In the genomic region with DNA sequence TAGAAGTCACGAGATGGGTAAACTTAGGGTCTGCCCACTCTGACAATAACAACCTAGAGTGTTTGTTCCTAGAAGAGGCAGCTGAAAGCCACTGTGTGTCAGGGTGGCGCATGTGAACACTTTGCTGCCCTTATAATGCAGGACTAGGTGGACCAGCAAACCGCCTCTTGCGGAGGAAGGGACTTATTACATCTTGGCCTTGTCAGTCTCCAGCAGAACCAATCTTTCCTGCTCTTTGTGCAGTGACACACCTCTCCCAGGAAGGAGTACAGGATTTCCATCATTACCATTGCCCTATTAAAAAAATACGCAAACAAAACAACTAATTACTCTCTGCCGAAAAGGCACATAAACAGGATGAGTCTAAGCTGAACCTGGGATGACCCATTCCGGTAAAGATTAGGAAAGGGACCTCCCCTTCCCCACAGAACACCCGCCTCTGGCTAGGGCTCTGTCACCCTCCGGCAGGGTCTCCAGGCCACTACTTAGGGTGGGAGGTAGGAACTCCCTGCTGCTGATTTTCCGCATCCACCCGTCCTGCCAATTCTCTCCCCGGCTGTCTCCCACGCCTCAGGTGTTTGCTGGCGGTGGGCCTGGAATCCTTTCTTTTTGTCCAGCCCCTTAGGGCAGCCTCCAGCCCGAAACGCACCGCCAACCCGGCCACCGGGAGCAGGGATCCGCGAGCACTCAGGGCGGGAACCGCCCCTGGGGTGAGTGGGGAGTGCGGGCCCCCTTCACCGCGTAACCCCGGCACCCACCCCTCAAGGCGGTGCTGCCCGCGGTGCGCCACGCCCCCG, we compare ENCODE assay signal across 8 mouse cellular contexts. TPM values are rescaled to one million over a fixed set of nuclear protein-coding genes. Genes with fewer than 3 reads are reported as not detected.
A peak's percentile ranks its signal among the peaks of the same experiment; 100 is the strongest.
DNase-seq lines count a peak whose midpoint lies in the region; ATAC-seq and TF ChIP-seq lines count a peak whose summit lies in the region.

No protein-coding gene starts in this region.

- no peak for TF ChIP-seq CTCF in CH12.LX (conservative IDR thresholded peaks at IDR 0.05 in 1 of 2, IDR thresholded peaks at IDR 0.05 in 1 of 2; ENCODE audit: low read depth in 2 of 2, low read length in 2 of 2)

- intact Hi-C loops in left cerebral cortex, postnatal 36 days (cut with DNase I), result loop anchor here (5.0 kb wide), 1 partner anchor 108 kb away; no protein-coding TSS in a partner anchor

- H3K79me2 ChIP-seq in CH12.LX (replicated peaks; ENCODE audit: control insufficient read depth, extremely low read depth, insufficient read depth, poor library complexity, severe bottlenecking), result no peaks in the 10 kb centered on the region

- H3K36me3 ChIP-seq in CH12.LX (replicated peaks in 1 of 2; ENCODE audit: control insufficient read depth in 1 of 2, insufficient read depth in 1 of 2, low read length in 1 of 2), result no peaks in the 10 kb centered on the region
- no peaks in the 10 kb centered on the region for H3K36me3 ChIP-seq in forebrain, embryonic 15.5 days
- no peaks in the 10 kb centered on the region for H3K36me3 ChIP-seq in hindbrain, embryonic 16.5 days (ENCODE audit: control insufficient read depth, insufficient read depth, low read length)
- no peaks in the 10 kb centered on the region for H3K36me3 ChIP-seq in liver, embryonic 15.5 days (replicated peaks)
- no peaks in the 10 kb centered on the region for H3K36me3 ChIP-seq in neural tube, embryonic 14.5 days (ENCODE audit: control insufficient read depth, insufficient read depth, low read length)

- in situ Hi-C loops in CH12.LX (cut with MboI; ENCODE audit: low pct_ligation_motif_present, low pct_unique_long_range_greater_than_20kb, low sequenced_read_pairs), result no loop called here

- dilution Hi-C loops in CH12.LX (cut with MboI; ENCODE audit: extremely low pct_ligation_motif_present, extremely low pct_unique_long_range_greater_than_20kb, low sequenced_read_pairs), result no loop called here

- no peak for TF ChIP-seq POLR2A in CH12.LX (IDR thresholded peaks at IDR 0.05; ENCODE audit: low read depth, low read length)

- H3K9ac ChIP-seq in CH12.LX (ENCODE audit: insufficient read depth, low read depth), result no peak overlapping the region; the same call in 1 of the 2 replicates
- H3K9ac ChIP-seq in forebrain, embryonic 15.5 days (replicated peaks), result peak overlapping the region; percentile 60
- peak overlapping the region; percentile 84 for H3K9ac ChIP-seq in hindbrain, embryonic 16.5 days (ENCODE audit: low read depth, low read length)
- H3K9ac ChIP-seq in liver, embryonic 15.5 days, result no peak overlapping the region
- H3K9ac ChIP-seq in neural tube, embryonic 14.5 days (replicated peaks; ENCODE audit: low read depth, low read length), result peak overlapping the region; percentile 56

- 5% methylated on average over 33 of the region's 33 CpGs for WGBS in forebrain, embryonic 15.5 days
- WGBS in hindbrain, embryonic 16.5 days, result 4% methylated on average over 33 of the region's 33 CpGs
- 9% methylated on average over 33 of the region's 33 CpGs for WGBS in liver, embryonic 15.5 days (ENCODE audit: insufficient replicate concordance)
- WGBS in neural tube, embryonic 14.5 days, result 6% methylated on average over 33 of the region's 33 CpGs

- TF ChIP-seq EP300 in CH12.LX (IDR thresholded peaks at IDR 0.05; ENCODE audit: low read length), result no peak

- peak; percentile 57 for ATAC-seq in forebrain, embryonic 15.5 days (replicated peaks)
- peak; percentile 48 for ATAC-seq in hindbrain, embryonic 16.5 days
- peak; percentile 60 for ATAC-seq in liver, embryonic 15.5 days (ENCODE audit: insufficient read depth)
- ATAC-seq in neural tube, embryonic 14.5 days (ENCODE audit: low read depth), result peak; percentile 51

- peak overlapping the region; percentile 46 for H3K4me2 ChIP-seq in CH12.LX (ENCODE audit: insufficient read depth, low read depth, poor library complexity, severe bottlenecking)
- H3K4me2 ChIP-seq in forebrain, embryonic 15.5 days (replicated peaks), result peak overlapping the region; percentile 83
- H3K4me2 ChIP-seq in hindbrain, embryonic 16.5 days (ENCODE audit: low read length), result peak overlapping the region; percentile 82
- peak overlapping the region; percentile 77 for H3K4me2 ChIP-seq in liver, embryonic 15.5 days
- peak overlapping the region; percentile 95 for H3K4me2 ChIP-seq in neural tube, embryonic 14.5 days (ENCODE audit: low read depth, low read length)

- TF ChIP-seq RAD21 in CH12.LX (IDR thresholded peaks at IDR 0.05; ENCODE audit: low read depth, low read length), result no peak

- DNase-seq in 416B (ENCODE audit: low read depth) (peak; percentile 58), CH12.LX (ENCODE audit: extremely low read depth) (no peak)
- DNase-seq in cerebellum, postnatal 25 days, result no peak
- DNase-seq in left cerebral cortex, postnatal 36 days (ENCODE audit: low spot score in 2 of 2), result no peak

- no peaks in the 10 kb centered on the region for H3K9me3 ChIP-seq in CH12.LX (replicated peaks; ENCODE audit: low read length)
- no peaks in the 10 kb centered on the region for H3K9me3 ChIP-seq in forebrain, embryonic 15.5 days
- no peaks in the 10 kb centered on the region for H3K9me3 ChIP-seq in hindbrain, embryonic 16.5 days (ENCODE audit: control insufficient read depth, low read length)
- no peaks in the 10 kb centered on the region for H3K9me3 ChIP-seq in liver, embryonic 15.5 days (replicated peaks)
- H3K9me3 ChIP-seq in neural tube, embryonic 14.5 days (ENCODE audit: control insufficient read depth, low read length), result no peaks in the 10 kb centered on the region

- peaks cover 23% of the 10 kb centered on the region for H3K27me3 ChIP-seq in CH12.LX (replicated peaks)
- H3K27me3 ChIP-seq in forebrain, embryonic 15.5 days, result peaks cover 22% of the 10 kb centered on the region; the same call in 1 of the 2 replicates
- peaks cover 4% of the 10 kb centered on the region for H3K27me3 ChIP-seq in hindbrain, embryonic 16.5 days (replicated peaks; ENCODE audit: control insufficient read depth, insufficient read depth, low read length)
- peaks cover 50% of the 10 kb centered on the region for H3K27me3 ChIP-seq in liver, embryonic 15.5 days
- H3K27me3 ChIP-seq in neural tube, embryonic 14.5 days (ENCODE audit: control insufficient read depth, insufficient read depth, low read length), result peaks cover 17% of the 10 kb centered on the region; the same call in 1 of the 2 replicates

- no peak overlapping the region for H3K27ac ChIP-seq in CH12.LX (ENCODE audit: insufficient read depth, low read depth)
- peak overlapping the region; percentile 50; the same call in 1 of the 2 replicates for H3K27ac ChIP-seq in forebrain, embryonic 15.5 days (replicated peaks)
- H3K27ac ChIP-seq in hindbrain, embryonic 16.5 days (ENCODE audit: low read depth, low read length), result peak overlapping the region; percentile 21
- H3K27ac ChIP-seq in liver, embryonic 15.5 days (replicated peaks), result 0 out of 2 replicates have a peak overlapping the region, but pooled peaks have one; percentile 19
- H3K27ac ChIP-seq in neural tube, embryonic 14.5 days (ENCODE audit: low read depth, low read length), result 0 out of 2 replicates have a peak overlapping the region, but pooled peaks have one; percentile 11

- H3K4me1 ChIP-seq in CH12.LX (ENCODE audit: control insufficient read depth in 1 of 2, insufficient read depth in 2 of 2), result peaks cover 7 to 18% of the 10 kb centered on the region in 2 experiments
- peaks cover 19% of the 10 kb centered on the region for H3K4me1 ChIP-seq in forebrain, embryonic 15.5 days
- H3K4me1 ChIP-seq in hindbrain, embryonic 16.5 days (ENCODE audit: control insufficient read depth, insufficient read depth, low read depth, low read length), result peaks cover 6% of the 10 kb centered on the region; the same call in 1 of the 2 replicates
- H3K4me1 ChIP-seq in liver, embryonic 15.5 days (replicated peaks), result no peaks in the 10 kb centered on the region; the same call in 1 of the 2 replicates
- H3K4me1 ChIP-seq in neural tube, embryonic 14.5 days (ENCODE audit: control insufficient read depth, insufficient read depth, low read length), result no peaks in the 10 kb centered on the region

- H3K4me3 ChIP-seq in CH12.LX (replicated peaks in 1 of 3; ENCODE audit: low read depth in 2 of 3, low read length in 2 of 3, poor library complexity in 1 of 3), result peak overlapping the region in 2 of 3 experiments; percentile 54 to 65
- peak overlapping the region; percentile 62 for H3K4me3 ChIP-seq in forebrain, embryonic 15.5 days
- peak overlapping the region; percentile 80 for H3K4me3 ChIP-seq in hindbrain, embryonic 16.5 days (ENCODE audit: low read length)
- peak overlapping the region; percentile 59 for H3K4me3 ChIP-seq in liver, embryonic 15.5 days (replicated peaks)
- H3K4me3 ChIP-seq in neural tube, embryonic 14.5 days (ENCODE audit: low read depth, low read length), result peak overlapping the region; percentile 60

TF ChIP-seq in CH12.LX, 34 proteins besides CTCF, POLR2A, EP300 and RAD21:
- TF ChIP-seq JUND (conservative IDR thresholded peaks at IDR 0.05; ENCODE audit: low read depth, low read length) (no peak), MYC (IDR thresholded peaks at IDR 0.05; ENCODE audit: low read depth, low read length) (no peak), TCF12 (IDR thresholded peaks at IDR 0.05; ENCODE audit: low read depth, low read length) (no peak), E2F4 (IDR thresholded peaks at IDR 0.05; ENCODE audit: insufficient replicate concordance, low read depth, low read length) (no peak)

RNA-seq across cellular contexts. Expression of a gene that starts 0.6 kb away (rescaled TPM):
- 0.55 and 0.76 TPM in 2 replicates for total RNA-seq in CH12.LX (2012; rRNA removed)
- total RNA-seq in CH12.LX (2014; rRNA removed), result 1.8 and 2.2 TPM in 2 replicates
- 2.3 and 2.4 TPM in 2 replicates for polyA plus RNA-seq in CH12.LX (2012; ENCODE audit: insufficient read length, low read depth)
- 4.9 and 6.6 TPM in 2 replicates for polyA plus RNA-seq in forebrain, embryonic 15.5 days (2015; fragmentation: Nextera tagmentation; extraction: Ambion mirVana)
- polyA plus RNA-seq in hindbrain, embryonic 16.5 days (2015; fragmentation: Nextera tagmentation; extraction: Ambion mirVana), result 6.4 and 6.9 TPM in 2 replicates
- polyA plus RNA-seq in liver, embryonic 15.5 days (2015; fragmentation: Nextera tagmentation; extraction: Ambion mirVana), result 1.9 and 2.4 TPM in 2 replicates
- polyA plus RNA-seq in neural tube, embryonic 14.5 days (2014; fragmentation: Nextera tagmentation; extraction: Ambion mirVana), result 8.0 and 10.9 TPM in 2 replicates
- total RNA-seq in left cerebral cortex, postnatal 36 days (2021), result 1 to 10 TPM; 4.6 to 6.0 TPM

RNA-seq across cellular contexts. Expression of a gene that starts 37.8 kb away (rescaled TPM):
- total RNA-seq in CH12.LX (2012; rRNA removed) (not detected in 2 replicates), CH12.LX (2014; rRNA removed) (not detected in 2 replicates)
- polyA plus RNA-seq in CH12.LX (2012; ENCODE audit: insufficient read length, low read depth), result not detected in 2 replicates
- 0.19 and 0.22 TPM in 2 replicates for polyA plus RNA-seq in forebrain, embryonic 15.5 days (2015; fragmentation: Nextera tagmentation; extraction: Ambion mirVana)
- 0.21 and 0.40 TPM in 2 replicates for polyA plus RNA-seq in hindbrain, embryonic 16.5 days (2015; fragmentation: Nextera tagmentation; extraction: Ambion mirVana)
- polyA plus RNA-seq in liver, embryonic 15.5 days (2015; fragmentation: Nextera tagmentation; extraction: Ambion mirVana), result 8.8 and 9.3 TPM in 2 replicates
- polyA plus RNA-seq in neural tube, embryonic 14.5 days (2014; fragmentation: Nextera tagmentation; extraction: Ambion mirVana), result 0.11 TPM in 1 of 2 replicates, not detected in the other
- under 1 TPM in 1 of 2 experiments, not detected in 1; 0.12 TPM for total RNA-seq in left cerebral cortex, postnatal 36 days (2021)

Comparison
In these comparisons a context has a peak if more than half of its experiments do, and no peak if none do; other contexts are left out.
1. H3K9ac ChIP-seq: peak in forebrain, embryonic 15.5 days (single experiment), hindbrain, embryonic 16.5 days (single experiment) and neural tube, embryonic 14.5 days (single experiment); none in CH12.LX (single experiment) and liver, embryonic 15.5 days (single experiment).
2. Peak in every context shown above with its lines, with median percentiles within 50 percentile points of each other: H3K4me2 ChIP-seq, H3K4me3 ChIP-seq and ATAC-seq.